Mouse (Mus musculus) kidney, postnatal 0 days (tissue): ENCODE results near the gene Utp3. TPM values are rescaled to one million over a fixed set of nuclear protein-coding genes. Genes with fewer than 3 reads are reported as not detected.

Source experiments
- ATAC-seq: fragments of 200-750 bp; cut with Nextera tagmentation; replicated peaks from 2 replicates; pipeline ENCODE4 v1.8.0; 2017; ENCODE audit warnings: low read depth, moderate number of reproducible peaks, moderate TSS enrichment, moderate library complexity; ENCODE audit not compliant: low FRiP score
- DNase-seq: peaks from one replicate; pipeline ENCODE4 v3.0.0-alpha.2; 2016; ENCODE audit warnings: low spot score
- H3K27ac ChIP-seq: fragments of 300-500 bp; sonication (generic); 2 replicates; pipeline ENCODE4 v1.5.1; 2014; ENCODE audit warnings: mild to moderate bottlenecking
- H3K27me3 ChIP-seq: fragments of 300-500 bp; sonication (generic); 2 replicates; pipeline ENCODE4 v1.6.1; 2014; ENCODE audit warnings: low read length, mixed read lengths; ENCODE audit not compliant: insufficient read depth
- H3K36me3 ChIP-seq: fragments of 300-500 bp; sonication (generic); 2 replicates; pipeline ENCODE4 v1.6.1; 2014; ENCODE audit warnings: low read length, mixed read lengths; ENCODE audit not compliant: insufficient read depth
- H3K4me1 ChIP-seq: fragments of 300-500 bp; sonication (generic); replicated peaks from 2 replicates; pipeline ENCODE4 v1.6.1; 2014; ENCODE audit warnings: antibody characterized with exemption, low read length, mixed read lengths; ENCODE audit not compliant: insufficient read depth
- H3K4me2 ChIP-seq: fragments of 300-500 bp; sonication (generic); 2 replicates; pipeline ENCODE4 v1.6.1; 2014; ENCODE audit warnings: mild to moderate bottlenecking, low read length, moderate library complexity, mixed read lengths
- H3K4me3 ChIP-seq: fragments of 300-500 bp; sonication (generic); replicated peaks from 2 replicates; pipeline ENCODE4 v1.5.1; 2014; ENCODE audit warnings: low read depth, low read length
- H3K9ac ChIP-seq: fragments of 300-500 bp; sonication (generic); 2 replicates; pipeline ENCODE4 v1.6.1; 2014; ENCODE audit warnings: low read depth, low read length
- H3K9me3 ChIP-seq: fragments of 300-500 bp; sonication (generic); replicated peaks from 2 replicates; pipeline ENCODE4 v1.6.1; 2016; ENCODE audit warnings: low read length, inconsistent platforms, mixed read lengths
- CTCF ChIP-seq: IDR thresholded peaks from 2 replicates; pipeline ENCODE4 v1.5.1; 2016; ENCODE audit warnings: antibody characterized with exemption, low read depth, mild to moderate bottlenecking, moderate library complexity
- WGBS: fragments of 180-500 bp; shearing (Covaris S2); extraction: QIAGEN DNeasy Blood & Tissue Kit; methylation state at CpG from one replicate; pipeline ENCODE4 v1.1.7; 2014; 5-methylcytosine and 5-hydroxymethylcytosine counted together
- polyA plus RNA-seq: library from polyadenylated mRNA; unstranded; fragments of >200 nt; fragmentation: Nextera tagmentation; extraction: Ambion mirVana; gene quantifications from 2 replicates; pipeline ENCODE4 v1.2.1, GENCODE M21; 2015

Utp3 gene
- polyA plus RNA-seq, 1 experiment from 2014 or later, result 53.4 TPM

DNA sequence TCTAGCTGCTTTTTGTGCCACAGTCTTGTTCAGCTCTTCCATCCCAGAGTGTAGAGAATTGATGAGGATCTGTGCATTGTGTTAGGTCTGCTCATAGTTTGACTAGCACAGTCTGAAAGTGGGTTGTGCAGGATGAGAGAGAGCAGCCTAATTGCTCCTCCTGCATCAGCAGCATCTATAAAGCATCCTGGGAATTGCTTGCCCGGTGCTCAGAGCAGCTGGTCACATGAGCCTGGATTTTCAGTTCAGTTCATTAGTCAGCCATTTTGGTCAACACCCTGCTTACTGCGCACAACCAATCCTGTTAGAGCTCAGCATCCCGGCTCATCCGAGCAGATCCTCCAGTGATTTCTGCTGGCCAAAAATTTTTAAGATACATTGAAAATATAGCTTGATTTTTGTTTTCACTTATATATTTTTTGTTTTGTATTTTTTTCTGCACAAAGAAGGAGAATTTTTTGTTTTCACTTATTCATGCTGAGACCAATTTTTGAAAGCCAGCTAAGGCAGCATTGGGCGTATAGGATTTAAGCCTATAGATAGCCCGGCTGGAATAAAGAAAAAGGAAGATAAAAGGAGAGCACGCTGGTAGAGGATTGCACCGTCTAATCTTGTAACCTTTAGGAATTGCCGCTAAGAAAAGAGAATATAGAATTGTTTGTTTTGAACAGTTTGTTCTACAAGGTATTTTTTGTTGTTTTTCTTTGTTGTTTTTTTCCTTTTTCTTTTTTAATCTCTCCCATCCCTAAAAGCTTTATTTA lies 29.2 kb downstream of the Utp3 start:
- DNase-seq, result peak; percentile 83
- no peaks in the 10 kb centered on the region for H3K36me3 ChIP-seq
- H3K4me3 ChIP-seq, result 0 out of 2 replicates have a peak overlapping the region, but pooled peaks have one; percentile 4
- WGBS, result 67% methylated on average over 9 of the region's 9 CpGs
- peaks cover 18% of the 10 kb centered on the region for H3K4me1 ChIP-seq
- no peak for TF ChIP-seq CTCF
- no peak overlapping the region for H3K9ac ChIP-seq
- H3K27ac ChIP-seq, result no peak overlapping the region
- peak; percentile 66 for ATAC-seq
- peak overlapping the region; percentile 41; the same call in 1 of the 2 replicates for H3K4me2 ChIP-seq
- H3K9me3 ChIP-seq, result no peaks in the 10 kb centered on the region
- H3K27me3 ChIP-seq, result no peaks in the 10 kb centered on the region

GRCm38 (mm10) chr5:88584061-88584460 lies 29.8 kb downstream of the Utp3 start:
- peaks cover 18% of the 10 kb centered on the region for H3K4me1 ChIP-seq
- no peaks in the 10 kb centered on the region for H3K9me3 ChIP-seq
- H3K4me2 ChIP-seq, result peak overlapping the region; percentile 41
- no peak overlapping the region for H3K27ac ChIP-seq
- ATAC-seq (no peak), DNase-seq (no peak)
- no peaks in the 10 kb centered on the region for H3K27me3 ChIP-seq
- no peak overlapping the region for H3K9ac ChIP-seq
- TF ChIP-seq CTCF, result no peak
- 0 out of 2 replicates have a peak overlapping the region, but pooled peaks have one; percentile 9 for H3K4me3 ChIP-seq
- no peaks in the 10 kb centered on the region for H3K36me3 ChIP-seq
- 47% methylated on average over 9 of the region's 9 CpGs for WGBS

DNA sequence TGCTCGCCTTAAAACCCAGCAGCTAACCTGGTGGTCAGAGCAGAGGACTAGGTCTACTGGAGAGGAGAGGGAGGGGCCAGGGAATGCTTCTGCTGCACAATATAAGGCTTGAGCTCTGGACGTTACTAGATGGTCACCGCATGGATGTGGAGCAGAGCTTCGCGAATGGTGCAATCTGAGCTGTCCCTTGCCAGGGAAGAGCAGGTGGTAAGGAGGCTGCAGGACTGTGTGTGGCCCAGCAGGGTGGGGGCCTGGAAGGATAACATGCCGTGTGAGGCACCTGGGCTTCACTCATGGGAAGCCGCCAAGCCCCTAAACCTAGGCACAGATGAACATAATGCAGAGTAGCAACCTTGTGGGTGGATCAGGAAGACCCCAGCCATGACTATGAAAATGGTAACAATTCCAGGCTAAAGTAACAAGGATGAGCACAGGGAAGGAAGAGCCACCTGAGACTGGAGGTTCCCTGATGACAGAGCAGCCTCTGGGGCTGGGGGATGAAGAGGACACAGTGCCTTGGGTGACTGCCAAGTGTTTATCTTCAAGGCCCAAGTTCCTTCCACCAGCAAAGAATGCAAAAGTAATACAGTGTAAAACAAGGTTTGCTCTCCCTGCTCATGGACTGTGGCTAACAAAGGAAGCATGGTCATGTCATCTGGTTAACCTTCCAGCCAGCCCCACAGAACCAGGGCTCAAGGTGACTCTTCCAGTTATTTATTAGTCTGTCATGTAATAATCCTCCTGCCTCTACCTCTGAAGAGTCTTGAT lies 32.3 kb downstream of the Utp3 start:
- Histone ChIP-seq H3K9ac (no peak overlapping the region), H3K4me3 (no peak overlapping the region), H3K36me3 (no peaks in the 10 kb centered on the region), H3K27me3 (no peaks in the 10 kb centered on the region), H3K27ac (peak overlapping the region; percentile 86), H3K4me1 (peaks cover 18% of the 10 kb centered on the region), H3K4me2 (no peak overlapping the region; the same call in 1 of the 2 replicates), H3K9me3 (no peaks in the 10 kb centered on the region)
- DNase-seq (no peak), ATAC-seq (peak; percentile 49)
- TF ChIP-seq CTCF, result no peak
- 55% methylated on average over 7 of the region's 7 CpGs for WGBS

GRCm38 (mm10) chr5:88587211-88587934 lies 33.1 kb downstream of the Utp3 start:
- Histone ChIP-seq H3K27me3 (no peaks in the 10 kb centered on the region), H3K36me3 (no peaks in the 10 kb centered on the region), H3K27ac (peak overlapping the region; percentile 86), H3K9ac (no peak overlapping the region), H3K4me3 (no peak overlapping the region), H3K4me1 (peaks cover 18% of the 10 kb centered on the region), H3K4me2 (peak overlapping the region; percentile 41), H3K9me3 (no peaks in the 10 kb centered on the region)
- peak; percentile 93 for ATAC-seq
- peak; percentile 45 for TF ChIP-seq CTCF
- DNase-seq, result peak; percentile 81
- 28% methylated on average over 13 of the region's 13 CpGs for WGBS

- no peak for TF ChIP-seq CTCF
- WGBS, result 66% methylated on average over 5 of the region's 5 CpGs
- peak overlapping the region; percentile 54; the same call in 1 of the 2 replicates for H3K27ac ChIP-seq
- H3K9ac ChIP-seq, result no peak overlapping the region
- no peak overlapping the region for H3K4me3 ChIP-seq
- H3K9me3 ChIP-seq, result no peaks in the 10 kb centered on the region
- no peak for ATAC-seq
- H3K4me1 ChIP-seq, result peaks cover 18% of the 10 kb centered on the region
- no peaks in the 10 kb centered on the region for H3K27me3 ChIP-seq
- DNase-seq, result no peak
- H3K4me2 ChIP-seq, result no peak overlapping the region
- H3K36me3 ChIP-seq, result no peaks in the 10 kb centered on the region
Observed at GRCm38 (mm10) chr5:88588481-88588880, 34.2 kb downstream of the Utp3 start.
